Mouse (Mus musculus) neural tube, embryonic 10.5 days (tissue): ENCODE measurements around the gene Rnft2.

Source experiments
- DNase-seq: peaks from one replicate; pipeline ENCODE4 v3.0.0-alpha.2; 2017; ENCODE audit warnings: low spot score; ENCODE audit errors: extremely low spot score

The Rnft2 gene

GRCm38 (mm10) chr5:118142471-118142870 is 102.4 kb downstream of the Rnft2 start:
- no peak for DNase-seq
